Mouse (Mus musculus): ENCODE data around the gene Tgm5.
"Not testable (repeated sequence)": the region's sequence is repeated elsewhere in the genome, so short reads cannot be mapped to it uniquely, and the experiment has no call there.

Tgm5 gene

DNA sequence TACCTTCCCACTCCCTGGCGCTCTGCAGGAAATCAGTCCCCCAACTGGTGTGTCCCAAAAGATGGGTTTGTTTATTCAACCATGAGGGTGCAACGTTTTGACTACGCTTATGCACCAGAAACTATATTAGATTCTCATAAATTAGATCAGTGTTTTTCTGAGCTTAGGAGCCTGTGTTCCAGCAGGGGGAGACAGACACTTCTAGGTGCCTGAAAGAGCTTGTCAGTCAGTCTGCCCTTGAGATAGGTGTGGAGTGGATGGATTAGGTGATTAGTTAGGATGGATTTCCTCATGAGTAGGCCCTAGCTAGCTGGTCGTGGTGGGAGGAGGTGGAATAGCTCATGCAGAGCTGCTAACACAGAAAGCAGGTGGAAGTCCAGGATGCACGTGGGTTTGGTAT lies 44.5 kb downstream of the Tgm5 start:
- DNase-seq (ENCODE audit: low read depth, low spot score): no peak

DNA sequence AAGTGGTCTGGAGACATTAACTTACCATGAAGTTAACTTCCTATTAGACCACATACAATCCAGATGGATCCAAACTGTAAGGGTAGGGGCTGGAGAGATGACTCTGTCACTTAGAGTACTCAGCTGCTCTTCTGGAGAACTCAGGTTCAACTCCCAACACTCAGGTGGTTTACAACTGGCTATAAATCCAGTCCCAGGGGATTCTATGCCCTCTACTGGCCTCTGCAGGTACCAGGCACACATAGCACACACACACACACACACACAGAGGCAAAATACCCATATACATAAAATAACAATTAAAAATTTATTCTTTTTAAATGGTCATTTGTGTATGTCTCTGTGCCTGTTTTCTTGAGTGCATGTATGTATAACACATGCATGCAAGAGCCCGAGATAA lies 46.3 kb downstream of the Tgm5 start:
- DNase-seq (ENCODE audit: low read depth, low spot score): no peak

DNA sequence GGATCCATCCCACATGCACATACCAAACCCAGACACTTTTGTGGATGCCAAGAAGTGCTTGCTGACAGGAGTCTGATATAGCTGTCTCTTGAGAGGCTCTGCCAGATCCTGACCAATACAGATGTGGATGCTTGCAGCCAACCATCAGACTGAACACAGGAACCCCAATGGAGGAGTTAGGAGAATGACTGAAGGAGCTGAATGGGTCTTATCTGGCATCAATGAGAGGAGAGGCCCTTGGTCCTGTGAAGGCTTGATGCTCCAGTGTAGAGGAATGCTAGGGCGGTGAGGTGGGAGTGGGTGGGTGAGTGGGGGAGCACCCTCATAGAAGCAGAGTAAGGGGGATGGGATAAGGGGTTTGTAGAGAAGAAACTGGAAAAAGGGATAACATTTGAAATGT lies 46.8 kb downstream of the Tgm5 start:
- not testable (repeated sequence) for DNase-seq (ENCODE audit: low read depth, low spot score)

DNA sequence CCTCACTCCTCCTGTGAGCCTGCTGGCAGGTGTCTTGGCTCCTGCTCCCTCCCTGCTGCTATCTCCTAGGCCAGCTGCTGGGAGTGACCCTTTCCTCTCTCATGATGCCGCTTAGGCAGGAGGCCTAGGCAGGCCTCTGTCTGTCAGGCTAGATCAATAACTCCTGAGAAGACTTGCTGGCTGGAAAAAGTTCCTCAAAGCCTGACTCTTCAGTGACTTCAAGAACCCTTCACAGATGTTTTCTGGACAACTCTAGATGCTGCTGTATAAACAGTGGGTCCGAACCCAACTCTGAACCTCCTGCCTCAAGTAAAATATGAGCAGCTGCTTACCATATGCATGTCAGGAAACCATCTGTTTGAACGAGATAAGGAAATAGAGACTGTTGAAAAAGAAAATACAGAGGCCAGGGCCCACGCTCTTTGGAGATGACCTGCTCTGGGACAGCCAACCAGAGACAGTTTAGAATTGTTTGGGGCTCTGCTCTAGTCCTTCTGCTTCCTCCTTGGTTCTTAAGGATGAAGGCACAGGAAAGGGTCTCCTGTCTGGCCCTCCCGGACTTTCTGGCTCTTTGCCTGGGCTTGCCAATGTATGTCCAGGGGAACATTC lies 48.8 kb downstream of the Tgm5 start, which contains the start of gene Epb42:
Gene Epb42 (minus strand): TSS at position 340 of the 609 bp plus-strand sequence.
- DNase-seq (ENCODE audit: low read depth, low spot score): no peak

DNA sequence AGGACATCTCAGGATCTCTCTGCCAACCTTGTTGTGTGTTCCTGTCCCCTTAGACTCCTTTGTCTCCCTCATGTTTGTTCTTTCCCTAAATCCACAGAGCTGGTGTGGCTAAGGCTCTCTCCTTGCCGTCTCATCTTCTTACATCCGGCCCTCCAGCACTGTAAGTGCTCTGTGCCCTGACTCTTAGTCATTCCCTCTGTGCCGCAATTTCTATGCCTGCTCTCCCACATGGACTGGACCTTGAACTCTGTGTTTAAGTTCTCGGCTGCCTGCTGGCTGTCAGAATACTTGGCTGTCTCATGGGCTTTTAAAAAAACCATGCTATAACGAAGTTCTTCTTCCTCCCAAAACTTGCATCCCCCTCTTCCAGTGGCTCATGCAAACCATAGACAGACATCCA lies 62.7 kb downstream of the Tgm5 start:
- DNase-seq (ENCODE audit: low read depth, low spot score): no peak

DNA sequence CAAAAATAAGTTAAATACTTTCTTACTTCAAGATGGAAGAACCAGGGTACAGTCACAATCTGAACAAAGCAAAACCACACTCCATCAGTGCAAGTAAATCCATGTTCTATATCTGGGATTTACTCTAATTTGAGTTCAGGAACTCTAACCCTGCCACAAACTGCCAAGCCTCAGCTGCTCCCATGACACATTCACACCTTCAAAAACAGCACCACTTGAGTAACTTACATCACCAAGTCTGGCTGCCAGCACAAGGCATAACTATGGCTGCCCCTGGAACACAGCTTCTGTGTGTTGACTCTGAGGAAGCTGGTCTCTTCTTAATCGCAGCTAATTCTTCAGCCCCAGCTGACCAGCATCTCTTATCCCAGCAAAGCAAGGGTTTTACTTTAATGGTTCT lies 68.5 kb downstream of the Tgm5 start:
- DNase-seq (ENCODE audit: low read depth, low spot score): no peak

DNA sequence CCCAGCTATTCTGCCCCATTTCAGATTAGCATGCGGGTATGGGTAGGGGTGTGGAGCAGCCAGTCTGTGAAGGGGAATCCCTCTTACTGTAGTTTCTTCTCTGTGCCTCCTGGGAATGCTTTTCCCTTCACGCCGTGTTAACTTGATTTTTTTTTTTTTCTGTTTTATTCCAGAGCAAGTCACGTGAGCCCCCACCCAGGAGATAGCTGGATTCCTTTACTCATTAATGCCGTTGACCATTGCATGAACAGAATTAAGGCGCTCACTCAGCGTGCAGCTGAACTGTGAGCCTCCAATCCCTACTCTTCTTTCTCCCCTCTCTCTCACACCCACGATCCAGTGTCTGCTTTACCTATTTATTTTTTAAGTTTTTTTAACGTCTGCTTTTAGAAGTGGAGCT lies 69.4 kb downstream of the Tgm5 start:
- no peak for DNase-seq (ENCODE audit: low read depth, low spot score)

DNA sequence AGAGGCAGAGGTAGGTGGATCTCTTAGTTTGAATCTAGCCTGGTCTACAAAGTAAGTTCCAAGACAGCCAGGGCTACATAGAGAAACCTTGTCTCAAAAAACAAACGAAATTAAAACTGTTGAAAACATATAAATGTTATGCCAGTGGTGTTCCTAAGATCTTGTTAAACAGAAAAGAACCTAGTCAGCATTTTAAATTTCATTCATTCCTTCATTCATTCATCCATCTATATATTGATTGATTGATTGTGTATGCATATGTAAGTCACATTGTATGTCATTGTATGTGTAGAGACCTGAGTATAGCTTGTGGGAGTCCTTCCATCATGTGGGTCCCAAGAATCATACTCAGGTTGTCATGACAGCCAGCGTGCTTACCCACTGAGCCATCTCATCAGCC lies 70.1 kb downstream of the Tgm5 start:
- no peak for DNase-seq (ENCODE audit: low read depth, low spot score)

DNA sequence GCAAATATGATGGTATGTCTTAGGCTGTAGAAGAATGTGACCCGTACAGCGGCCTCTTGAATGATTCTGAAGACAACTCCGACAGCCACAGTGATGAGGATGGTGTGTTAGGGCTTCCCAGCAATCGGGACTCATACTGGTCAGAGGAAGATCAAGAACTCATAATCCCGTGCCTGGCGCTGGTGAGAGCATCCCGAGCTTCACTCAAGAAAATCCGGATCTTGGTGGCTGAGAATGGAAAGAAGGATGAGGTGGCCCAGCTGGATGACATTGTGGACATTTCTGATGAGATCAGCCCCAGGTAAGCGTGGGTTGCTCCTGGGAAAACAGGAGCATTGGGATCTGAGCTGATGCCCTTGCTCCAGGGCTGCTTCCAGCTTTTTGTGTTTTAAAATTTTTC lies 73.0 kb downstream of the Tgm5 start:
- no peak for DNase-seq (ENCODE audit: low read depth, low spot score)

DNA sequence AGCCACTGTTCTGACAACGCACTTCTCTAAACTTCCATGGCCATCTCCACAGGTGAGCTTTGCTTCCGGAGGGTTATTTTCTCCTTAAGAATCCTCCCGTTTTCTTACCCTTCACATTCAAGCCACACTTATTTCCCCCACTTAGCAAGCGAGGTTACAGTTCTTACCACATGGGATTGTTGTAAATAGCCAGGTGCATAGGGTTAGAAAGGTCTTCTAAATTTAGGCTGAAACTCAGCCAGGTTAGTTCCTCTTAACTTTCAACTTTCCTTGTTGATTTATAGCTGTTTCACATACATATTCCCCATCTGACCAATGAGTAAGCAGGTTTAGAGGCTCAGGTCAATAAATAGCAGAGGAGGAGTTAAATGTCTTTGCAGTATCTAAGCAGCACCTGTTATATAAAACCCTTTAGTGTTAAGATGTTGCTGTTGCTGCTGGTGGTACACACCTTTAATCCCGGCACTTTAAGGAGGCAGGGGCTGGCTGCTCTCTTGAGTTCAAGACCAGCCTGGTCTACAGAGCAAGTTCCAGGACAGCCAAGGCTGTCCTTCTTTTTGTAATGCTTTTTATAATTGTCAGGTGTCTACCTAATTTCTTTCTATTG lies 76.5 kb downstream of the Tgm5 start:
- DNase-seq (ENCODE audit: low read depth, low spot score): no peak

DNA sequence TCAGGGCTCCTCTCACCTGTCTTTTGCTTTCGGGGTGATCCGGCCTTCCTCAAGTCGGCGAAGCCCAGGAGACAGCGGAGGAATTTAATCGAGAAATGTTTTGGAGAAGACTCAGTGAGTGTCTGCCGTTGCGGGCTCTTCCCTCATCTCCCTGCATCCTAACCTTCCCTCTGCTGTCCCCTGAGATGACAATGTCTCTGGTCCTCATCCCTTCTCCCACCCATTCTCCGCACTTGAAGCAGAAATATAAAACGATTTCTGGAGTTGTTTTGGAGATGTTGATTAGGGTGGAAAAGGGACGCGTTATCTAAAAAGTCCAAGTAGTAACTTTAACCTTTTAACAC lies 77.0 kb downstream of the Tgm5 start:
- DNase-seq (ENCODE audit: low read depth, low spot score): no peak

DNA sequence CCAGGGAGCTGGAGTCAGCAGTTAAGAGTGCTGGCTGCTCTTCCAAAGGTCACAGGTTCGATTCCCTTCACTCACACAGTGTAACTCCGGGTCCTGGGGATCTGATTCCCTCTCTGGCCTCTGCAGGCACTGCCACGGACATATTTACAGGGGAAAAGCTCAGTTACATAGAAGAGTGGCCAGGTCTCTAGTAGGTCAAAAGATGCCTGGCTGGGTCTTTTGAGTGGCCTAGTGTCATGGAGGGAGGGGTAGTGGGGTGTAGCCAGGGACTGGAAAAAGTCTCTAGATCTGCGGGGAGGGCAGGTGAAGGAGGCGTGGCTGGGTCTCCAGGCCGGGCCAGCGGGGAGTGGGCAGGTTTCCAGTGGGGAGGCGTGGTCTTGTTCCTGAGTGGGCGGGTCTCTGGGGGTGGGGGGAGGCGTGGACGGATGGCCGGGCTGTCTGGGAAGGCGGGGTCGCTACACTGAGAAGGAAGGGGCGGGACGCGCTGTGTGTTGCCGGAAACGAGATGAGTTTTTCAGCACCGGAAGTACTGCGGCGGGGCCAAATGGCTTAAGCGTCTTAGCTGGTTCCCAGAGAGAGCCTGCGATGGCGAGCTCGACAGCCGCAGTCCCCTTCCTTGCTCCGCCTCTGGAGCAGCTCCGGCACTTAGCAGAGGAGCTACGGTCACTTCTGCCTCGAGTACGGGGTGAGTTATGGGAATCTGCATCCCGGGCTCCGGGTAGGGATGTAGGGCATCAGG lies 77.5 kb downstream of the Tgm5 start, which contains the start of gene Ccndbp1:
Gene Ccndbp1 (plus strand): TSS at position 479 of the 739 bp plus-strand sequence.
- DNase-seq (ENCODE audit: low read depth, low spot score): peak; percentile 67

DNA sequence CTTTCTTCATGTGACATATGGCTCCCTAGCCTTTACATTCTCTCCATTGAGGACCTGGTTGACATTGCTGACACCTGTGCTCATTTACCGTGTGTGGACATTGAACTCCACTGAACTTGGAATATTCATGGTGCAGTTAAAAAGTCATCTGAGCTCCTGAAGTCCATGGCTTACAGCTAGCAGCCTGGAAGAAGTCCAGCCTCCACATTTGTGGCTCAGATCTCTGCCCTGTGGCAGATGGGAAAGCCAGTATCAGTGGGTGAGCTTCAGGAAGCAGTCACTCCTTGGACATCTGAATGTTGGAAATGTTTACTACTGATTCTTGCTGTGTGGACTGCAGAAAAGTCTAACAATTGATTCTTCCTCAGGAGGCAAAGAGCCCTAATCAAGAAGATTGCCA lies 78.7 kb downstream of the Tgm5 start:
- DNase-seq (ENCODE audit: low read depth, low spot score): no peak

DNA sequence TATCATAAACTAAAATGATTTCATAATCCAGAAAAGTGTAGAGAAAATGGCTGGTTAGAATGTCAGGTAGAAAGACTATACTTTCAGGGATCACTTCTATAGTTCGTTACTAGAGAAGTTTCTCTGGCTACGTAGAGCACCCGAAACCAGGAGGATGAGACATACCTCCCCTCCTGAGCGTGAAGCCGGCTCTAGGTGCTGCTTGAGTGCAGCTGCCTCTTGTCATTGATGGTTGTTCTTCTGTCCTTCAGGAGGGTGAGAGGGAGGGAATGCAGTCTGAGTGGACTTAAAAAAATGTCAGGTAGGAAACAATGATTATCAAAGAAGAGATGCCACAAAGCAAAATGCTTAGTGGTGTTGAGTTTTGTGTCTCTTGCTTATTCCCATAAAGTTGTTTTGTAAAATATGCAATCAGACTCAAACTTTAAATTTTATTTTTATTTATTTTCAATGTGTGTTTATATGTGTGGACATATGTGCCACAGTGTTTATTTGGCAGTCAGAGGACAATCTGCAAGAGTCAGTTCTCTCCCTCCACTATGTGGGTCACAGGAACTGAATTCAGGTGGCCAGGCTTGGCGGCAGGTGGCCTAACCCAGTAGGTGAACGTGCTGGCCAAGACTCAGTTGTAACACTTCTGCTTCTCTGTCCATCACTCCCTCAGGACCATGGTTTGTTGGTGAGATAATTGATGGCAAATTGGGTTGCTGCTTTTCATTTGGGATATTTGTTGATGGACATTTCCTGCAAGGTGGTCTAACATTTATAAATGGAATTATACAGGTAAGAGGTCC lies 81.4 kb downstream of the Tgm5 start:
- no peak for DNase-seq (ENCODE audit: low read depth, low spot score)

DNA sequence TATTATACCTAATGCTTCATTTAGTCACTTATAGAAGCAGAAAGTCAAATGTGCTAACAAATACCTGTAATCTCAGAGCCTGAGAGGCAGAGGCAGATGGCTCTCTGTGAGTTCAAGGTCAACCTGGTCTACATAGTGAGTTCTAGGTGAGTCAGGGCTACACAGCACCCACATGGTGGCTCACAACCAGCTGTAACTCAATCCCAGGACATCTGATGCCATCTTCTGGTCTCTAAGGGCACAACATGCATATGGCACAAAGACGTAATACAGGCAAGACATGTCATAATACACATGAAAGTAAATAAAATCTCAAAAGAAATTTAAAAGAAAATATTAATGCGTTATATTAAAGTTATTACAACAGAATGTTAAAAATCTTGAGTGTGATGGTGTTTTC lies 82.1 kb downstream of the Tgm5 start:
- DNase-seq (ENCODE audit: low read depth, low spot score): no peak

DNA sequence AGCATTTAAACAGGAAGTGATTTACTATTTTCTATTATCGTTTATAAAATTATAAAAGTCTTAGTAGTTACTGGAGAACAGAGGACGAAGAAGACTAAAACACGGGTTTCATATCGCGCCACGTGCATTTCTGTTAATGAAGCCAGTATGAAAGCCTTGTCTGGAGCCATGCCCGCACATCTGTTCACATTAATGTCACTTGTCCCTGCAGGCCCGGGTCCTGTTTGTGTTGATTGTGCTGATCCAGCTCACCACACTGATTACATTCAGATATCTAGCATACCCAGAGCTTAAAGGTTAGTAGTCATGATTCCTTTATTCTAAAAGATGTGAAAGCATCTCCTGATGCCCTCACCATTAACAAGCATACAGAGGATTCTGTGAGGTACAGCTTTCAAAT lies 86.8 kb downstream of the Tgm5 start:
- DNase-seq (ENCODE audit: low read depth, low spot score): no peak

DNA sequence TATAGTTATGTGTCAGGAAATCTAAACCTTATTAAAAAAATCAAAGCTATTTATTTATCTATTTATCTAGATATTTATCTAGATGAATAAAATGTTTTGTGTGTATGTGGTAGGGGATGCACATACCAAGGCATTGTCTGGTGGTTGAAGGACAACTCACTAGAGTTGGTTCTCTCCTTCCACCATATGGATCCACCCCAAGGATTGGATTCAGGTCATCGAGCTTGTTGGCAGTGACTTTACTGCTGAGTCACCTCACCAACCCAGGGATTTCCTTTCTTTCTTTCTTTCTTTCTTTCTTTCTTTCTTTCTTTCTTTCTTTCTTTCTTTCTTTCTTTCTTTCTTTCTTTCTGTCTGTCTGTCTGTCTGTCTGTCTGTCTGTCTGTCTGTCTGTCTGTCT lies 89.0 kb downstream of the Tgm5 start:
- not testable (repeated sequence) for DNase-seq (ENCODE audit: low read depth, low spot score)
